Mouse (Mus musculus): ENCODE measurements around the gene Scmh1. TPM values are rescaled to one million over a fixed set of nuclear protein-coding genes. Genes with fewer than 3 reads are reported as not detected.
A peak's percentile ranks its signal among the peaks of the same experiment; 100 is the strongest.

Gene Scmh1
- total RNA-seq, 2 experiments from 2014 or later = 110 to 118 TPM

GRCm38 (mm10) chr4:120538664-120539063, 133.6 kb downstream of the Scmh1 start:
- no peak for DNase-seq (ENCODE audit: low spot score in 2 of 2)

DNA sequence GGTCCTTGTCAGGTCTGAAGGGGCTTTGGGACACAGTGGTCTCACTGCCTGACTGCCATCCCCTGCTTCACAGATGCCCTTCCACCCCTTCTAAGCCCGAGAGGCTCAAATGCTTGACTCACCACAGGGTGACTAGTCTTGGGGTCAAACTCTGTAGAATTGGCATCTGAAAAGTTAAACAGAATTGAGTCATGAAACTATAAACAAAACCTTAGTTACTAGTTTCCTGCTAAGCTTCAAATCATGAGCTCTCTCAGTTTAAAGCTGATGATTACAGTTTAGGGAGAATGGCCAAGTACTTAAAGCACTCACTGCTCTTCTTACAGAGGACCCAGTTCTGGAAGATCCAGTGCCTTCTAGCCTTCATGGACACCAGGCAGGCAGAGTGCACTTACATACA, 139.8 kb downstream of the Scmh1 start:
- no peak for DNase-seq (ENCODE audit: low spot score in 2 of 2)

GRCm38 (mm10) chr4:120556592-120556991, 151.5 kb downstream of the Scmh1 start:
- no peak for DNase-seq (ENCODE audit: low spot score in 2 of 2)

DNA sequence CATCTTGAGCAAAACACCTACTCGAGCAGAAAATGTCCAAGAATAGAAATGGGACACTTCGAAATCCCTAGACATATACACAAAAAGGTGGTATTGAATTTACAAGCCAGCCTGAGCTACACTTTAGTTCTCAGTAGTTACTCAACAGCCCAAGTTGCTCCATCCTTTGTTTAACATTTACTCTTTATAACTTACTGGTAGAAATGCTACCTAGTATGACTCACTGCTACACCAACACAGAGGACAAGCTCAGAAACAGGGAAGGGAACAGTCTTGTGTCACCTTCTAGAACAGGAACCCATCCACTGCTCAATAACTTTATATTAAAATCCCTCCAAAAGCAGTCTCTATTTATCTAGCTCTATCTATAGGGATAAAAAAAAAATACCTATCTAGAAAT, 160.6 kb downstream of the Scmh1 start:
- DNase-seq (ENCODE audit: low spot score in 2 of 2) = no peak

DNA sequence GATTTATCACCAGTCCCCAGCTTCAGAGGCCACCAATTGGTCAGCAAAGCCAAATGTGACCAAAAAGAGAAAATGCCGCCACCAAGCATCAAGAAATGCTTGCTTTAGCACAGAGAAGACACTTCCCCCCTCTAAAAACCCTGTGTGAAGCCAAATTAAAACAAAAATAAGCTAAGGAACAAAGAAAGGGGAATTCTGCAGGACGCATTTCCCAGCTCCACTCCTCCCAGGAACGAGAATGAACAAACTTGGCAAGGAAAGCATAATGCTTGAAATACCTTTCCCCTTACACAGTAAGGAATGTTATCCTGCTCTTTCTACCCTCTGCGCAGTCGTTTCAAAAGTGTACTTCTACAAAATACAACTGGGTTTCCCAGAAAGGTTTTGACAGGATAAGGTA, 162.9 kb downstream of the Scmh1 start:
- DNase-seq (ENCODE audit: low spot score in 2 of 2) = no peak

- no peak for DNase-seq (ENCODE audit: low spot score in 2 of 2)
These were observed 163.9 kb downstream of the Scmh1 start for GRCm38 (mm10) chr4:120569025-120569424.

GRCm38 (mm10) chr4:120569486-120570437, 164.7 kb downstream of the Scmh1 start, which contains the start of gene Ctps:
TSS of gene Ctps (minus strand) at chr4:120570276.
- DNase-seq (ENCODE audit: low spot score in 2 of 2) = peak; percentile 95 to 96

DNA sequence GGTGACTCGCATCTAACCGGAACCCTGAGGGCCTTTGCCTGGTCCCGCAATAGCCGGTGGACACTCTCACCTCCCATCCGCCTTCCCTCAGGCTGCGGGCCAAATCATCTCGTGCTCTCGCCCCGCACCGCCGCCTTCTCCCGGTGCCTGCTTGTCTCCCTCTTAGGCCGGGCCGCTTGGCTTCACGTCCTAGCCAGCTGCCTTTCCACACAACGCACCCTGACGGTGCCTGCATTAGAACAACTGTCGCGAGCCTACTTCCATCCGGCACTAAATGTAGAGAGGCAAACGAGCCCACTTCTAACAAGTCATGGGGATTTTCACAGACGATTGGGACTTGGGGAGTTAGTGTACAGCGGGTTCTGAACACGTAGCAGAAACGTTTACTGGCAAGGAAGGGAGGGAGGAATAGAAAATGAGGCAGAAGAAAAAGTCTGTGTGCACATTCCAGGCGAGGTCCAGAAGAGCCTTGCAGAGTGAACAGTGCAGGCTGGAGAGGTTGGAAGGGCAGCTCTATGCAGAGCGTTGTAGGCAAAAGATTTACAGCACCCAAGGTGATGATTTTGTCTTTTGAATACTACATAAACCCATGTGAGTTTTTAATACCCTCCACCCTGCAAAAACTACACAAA, 165.5 kb downstream of the Scmh1 start:
- no peak for DNase-seq (ENCODE audit: low spot score in 2 of 2)

- DNase-seq (ENCODE audit: low spot score in 2 of 2) = no peak
These were observed 166.0 kb downstream of the Scmh1 start for GRCm38 (mm10) chr4:120571070-120571464.

DNA sequence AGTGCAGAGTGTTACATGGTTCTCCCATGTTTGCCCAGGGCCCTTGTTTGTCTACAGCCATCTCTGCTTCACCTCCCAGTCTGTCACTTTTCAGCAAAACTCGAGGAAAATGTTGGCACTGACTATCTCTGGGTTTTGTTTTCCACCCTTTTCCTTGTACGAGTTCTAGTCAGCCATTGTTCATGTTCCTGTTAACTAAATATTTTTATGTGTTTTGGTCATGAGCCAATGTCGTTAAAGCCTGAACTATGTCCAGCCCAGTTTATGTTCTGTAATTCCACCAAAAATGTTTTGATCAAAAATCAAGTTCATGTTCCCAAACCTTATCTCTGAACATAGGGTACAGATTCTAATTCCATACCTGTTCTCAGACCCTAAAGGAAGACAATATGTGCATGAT, 166.6 kb downstream of the Scmh1 start:
- DNase-seq (ENCODE audit: low spot score in 2 of 2) = no peak

Other genes starting within 250 kb of the Scmh1 start
- not detected for gene Edn2, start 244.1 kb upstream of the Scmh1 start, total RNA-seq (2021)
- 10 to 100 TPM; 60.4 to 61.7 TPM for gene Foxo6, start 117.9 kb upstream of the Scmh1 start, total RNA-seq (2021)
- gene Slfnl1, start 127.0 kb downstream of the Scmh1 start, total RNA-seq (2021) = under 1 TPM; 0.18 to 0.27 TPM
- 10 to 100 TPM; 55.6 to 58.3 TPM for gene Ctps, start 165.0 kb downstream of the Scmh1 start, total RNA-seq (2021)
- gene Gm8439, start 183.5 kb downstream of the Scmh1 start, total RNA-seq (2021) = not detected

All from layer of hippocampus, postnatal 10 days (tissue).